Mouse (Mus musculus) ES-E14 (cell line): ENCODE data around the gene Ift20. TPM values are rescaled to one million over a fixed set of nuclear protein-coding genes. Genes with fewer than 3 reads are reported as not detected.

Source experiments
- DNase-seq: peaks from one replicate; pipeline ENCODE4 v3.0.0-alpha.2; 2013; ENCODE audit warnings: low read depth, low spot score
- H3K27ac ChIP-seq: 2 replicates; pipeline ENCODE4 v1.5.1; 2012; ENCODE audit warnings: low read depth, mild to moderate bottlenecking, low read length, moderate library complexity, mixed read lengths; ENCODE audit not compliant: poor library complexity, insufficient read depth, severe bottlenecking
- H3K36me3 ChIP-seq: 2 replicates; pipeline ENCODE4 v1.6.1; 2012; ENCODE audit warnings: mild to moderate bottlenecking, low read length, moderate library complexity, mixed read lengths; ENCODE audit not compliant: control insufficient read depth, poor library complexity, insufficient read depth, severe bottlenecking
- H3K4me1 ChIP-seq, 2 experiments: fragments of 150-350 bp in 1 of 2; sonication (generic) in 1 of 2; 2 replicates each; pipeline ENCODE4 v1.6.1; 2012; ENCODE audit warnings: low read length in 2 of 2, mild to moderate bottlenecking in 1 of 2, mixed read lengths in 1 of 2; ENCODE audit not compliant: control insufficient read depth in 2 of 2, insufficient read depth in 2 of 2, poor library complexity in 1 of 2
- H3K4me3 ChIP-seq, 2 experiments: fragments of 150-350 bp in 1 of 2; sonication (generic) in 1 of 2; 2 replicates each; pipeline ENCODE4 v1.5.1; 2012; ENCODE audit warnings: low read length in 2 of 2, low read depth in 1 of 2, mild to moderate bottlenecking in 1 of 2, mixed read lengths in 1 of 2; ENCODE audit not compliant: insufficient read depth in 1 of 2, poor library complexity in 1 of 2, severe bottlenecking in 1 of 2
- H3K9ac ChIP-seq: 2 replicates; pipeline ENCODE4 v1.6.1; 2012; ENCODE audit warnings: low read depth, mild to moderate bottlenecking, low read length, mixed read lengths; ENCODE audit not compliant: poor library complexity, insufficient read depth, severe bottlenecking
- H3K9me3 ChIP-seq: fragments of 150-350 bp; sonication (generic); 2 replicates; pipeline ENCODE4 v1.6.1; 2012; ENCODE audit warnings: low read depth, mild to moderate bottlenecking, low read length; ENCODE audit not compliant: control insufficient read depth, insufficient read depth
- CHD2 ChIP-seq: IDR thresholded peaks from 2 replicates; pipeline ENCODE4 v1.6.1; 2014; ENCODE audit warnings: mild to moderate bottlenecking, low read depth, low read length, inconsistent platforms
- HCFC1 ChIP-seq: IDR thresholded peaks from 2 replicates; pipeline ENCODE4 v1.6.1; 2012; ENCODE audit warnings: low read length, inconsistent platforms, borderline replicate concordance; ENCODE audit not compliant: insufficient read depth
- MAFK ChIP-seq: IDR thresholded peaks from 2 replicates; pipeline ENCODE4 v1.6.1; 2014; ENCODE audit warnings: mild to moderate bottlenecking, low read depth, low read length, inconsistent platforms; ENCODE audit not compliant: insufficient read depth
- ZC3H11A ChIP-seq: IDR thresholded peaks from 2 replicates; pipeline ENCODE4 v1.6.1; 2012; ENCODE audit warnings: low read depth, mild to moderate bottlenecking, inconsistent platforms, low read length, borderline replicate concordance
- ZNF384 ChIP-seq: IDR thresholded peaks from 2 replicates; pipeline ENCODE4 v1.6.1; 2012; ENCODE audit warnings: low read depth, low read length, inconsistent platforms
- in situ Hi-C, 2 experiments: fragments of 600-800 bp; cut with MboI; formaldehyde crosslinking; loops; one replicate each; pipeline ENCODE4 v1.15.1; 2025; ENCODE audit warnings: low sequenced_read_pairs in 2 of 2, inconsistent platforms in 1 of 2; ENCODE audit not compliant: unreplicated experiment in 2 of 2
- total RNA-seq: library from RNA; depleted of rRNA; stranded (reverse); fragments of 300-350 nt; gene quantifications from 2 replicates; pipeline ENCODE4 v1.2.3, GENCODE M21; 2012

Gene Ift20
- total RNA-seq, 1 experiment = 59.2 TPM

DNA sequence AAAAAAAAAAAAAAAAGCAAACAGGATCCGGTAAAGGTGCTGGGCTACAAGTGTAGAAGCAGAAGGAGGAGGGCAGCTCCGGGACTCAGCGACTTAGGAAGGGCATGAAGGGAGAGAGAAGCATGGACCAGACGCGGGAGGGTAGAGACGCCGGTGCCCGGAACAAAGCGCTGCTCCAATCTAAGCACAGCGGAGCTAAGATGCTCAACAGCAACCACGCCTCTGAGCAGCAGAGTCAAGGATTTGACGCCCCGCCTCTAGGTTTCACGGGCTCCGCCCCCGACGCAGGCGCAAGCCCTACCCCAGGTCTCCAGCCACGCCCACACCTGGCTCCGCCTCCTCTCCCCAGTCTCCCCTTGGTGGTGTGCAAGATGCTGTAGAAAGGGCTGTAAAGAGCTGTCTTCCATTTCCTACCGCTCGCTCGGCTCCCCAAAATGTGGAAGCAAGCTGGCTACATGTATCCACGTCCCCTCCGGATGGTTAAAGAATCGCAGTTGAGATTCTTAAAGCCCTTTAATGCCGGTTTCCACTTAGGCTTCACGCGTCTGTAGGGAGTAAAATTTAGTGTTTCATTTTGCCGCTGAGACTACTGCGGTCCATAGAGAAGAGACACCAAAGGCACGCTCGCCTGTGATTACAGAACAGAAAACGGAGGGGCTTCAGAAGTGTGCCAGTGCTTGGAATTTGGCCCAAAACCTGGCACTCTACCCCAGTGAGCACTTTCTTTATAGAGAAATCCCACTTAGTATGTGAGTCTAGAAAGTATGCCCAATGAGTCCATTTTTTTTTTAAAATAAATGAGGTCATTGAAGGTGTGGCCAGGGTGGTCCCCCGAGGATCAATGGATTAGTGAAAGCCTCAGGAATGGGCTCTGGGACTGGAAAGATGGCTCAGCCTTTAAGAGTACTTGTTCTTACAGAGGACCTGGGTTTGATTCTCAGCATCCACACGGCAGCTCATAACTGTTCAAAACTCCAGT lies 38.3 kb upstream of the Ift20 start, which contains the start of gene Sarm1:
TSS of gene Sarm1 (minus strand) at position 211 of the 979 bp plus-strand sequence.
- DNase-seq = peak; percentile 98
- in situ Hi-C loops = no loop called here
- peaks cover 0 to 2% of the 10 kb centered on the region in 2 experiments; a peak in 1 of 4 replicates for H3K4me1 ChIP-seq
- TF ChIP-seq HCFC1 (peak; percentile 49; the same call in 1 of the 2 replicates), CHD2 (no peak), ZNF384 (peak; percentile 92), ZC3H11A (no peak), MAFK (no peak)
- peak within 1 kb of the TSS; percentile 59 to 77 for H3K4me3 ChIP-seq
- H3K27ac ChIP-seq = no peak within 1 kb of the TSS
- peak within 1 kb of the TSS; percentile 38; the same call in 1 of the 2 replicates for H3K9ac ChIP-seq
- H3K9me3 ChIP-seq = no peaks in the 10 kb centered on the region
- H3K36me3 ChIP-seq = no peaks in the 10 kb centered on the region

GRCm38 (mm10) chr11:78499004-78499403 lies 37.2 kb upstream of the Ift20 start, which contains the start of gene Vtn:
Vtn (plus strand) TSS chr11:78499091.
- peaks cover 0 to 2% of the 10 kb centered on the region in 2 experiments; a peak in 1 of 4 replicates for H3K4me1 ChIP-seq
- peak within 1 kb of the TSS; percentile 38; the same call in 1 of the 2 replicates for H3K9ac ChIP-seq
- peak within 1 kb of the TSS; percentile 20 to 77; a peak in 3 of 4 replicates for H3K4me3 ChIP-seq
- in situ Hi-C loops = no loop called here
- DNase-seq = no peak
- H3K27ac ChIP-seq = no peak within 1 kb of the TSS
- TF ChIP-seq ZC3H11A (no peak), HCFC1 (no peak), ZNF384 (no peak), MAFK (no peak), CHD2 (no peak)
- no peaks in the 10 kb centered on the region for H3K36me3 ChIP-seq
- no peaks in the 10 kb centered on the region for H3K9me3 ChIP-seq

GRCm38 (mm10) chr11:78499543-78499942 lies 36.6 kb upstream of the Ift20 start:
- in situ Hi-C loops = no loop called here
- no peak overlapping the region for H3K27ac ChIP-seq
- H3K4me1 ChIP-seq = peaks cover 0 to 2% of the 10 kb centered on the region in 2 experiments; a peak in 1 of 4 replicates

GRCm38 (mm10) chr11:78500623-78501202 lies 35.4 kb upstream of the Ift20 start:
- TF ChIP-seq ZNF384 (no peak), MAFK (no peak), HCFC1 (no peak), ZC3H11A (no peak), CHD2 (no peak)
- in situ Hi-C loops = no loop called here
- no peak overlapping the region for H3K27ac ChIP-seq
- no peak overlapping the region for H3K9ac ChIP-seq
- H3K4me1 ChIP-seq = peaks cover 0 to 2% of the 10 kb centered on the region in 2 experiments; a peak in 1 of 4 replicates
- DNase-seq = no peak
- no peaks in the 10 kb centered on the region for H3K9me3 ChIP-seq
- no peak overlapping the region for H3K4me3 ChIP-seq
- peaks cover 3% of the 10 kb centered on the region; the same call in 1 of the 2 replicates for H3K36me3 ChIP-seq

More at GRCm38 (mm10) chr11:78499543-78499942, 36.6 kb upstream of the Ift20 start:
- no peak overlapping the region for H3K4me3 ChIP-seq
- H3K9me3 ChIP-seq = no peaks in the 10 kb centered on the region
- no peak for TF ChIP-seq CHD2
- TF ChIP-seq MAFK = no peak
- no peak for TF ChIP-seq ZNF384
- TF ChIP-seq ZC3H11A = no peak
- no peak for TF ChIP-seq HCFC1
- H3K36me3 ChIP-seq = no peaks in the 10 kb centered on the region
- DNase-seq = no peak
- H3K9ac ChIP-seq = no peak overlapping the region
